Mouse (Mus musculus) thymus, adult 18-20 months (tissue): ENCODE measurements around the gene Ndst4.

Experiments
- DNase-seq, 2 experiments: peaks; one replicate each; pipeline ENCODE4 v3.0.0; 2022; ENCODE audit warnings: mixed read lengths in 2 of 2

The Ndst4 gene

GRCm38 (mm10) chr3:125734945-125735344 is 331.1 kb downstream of the Ndst4 start:
- DNase-seq, result no peak

- DNase-seq, result no peak
Measured at GRCm38 (mm10) chr3:125744468-125745141, 340.7 kb downstream of the Ndst4 start.

GRCm38 (mm10) chr3:125745142-125745496 is 341.2 kb downstream of the Ndst4 start:
- no peak for DNase-seq

- DNase-seq, result no peak
Measured at GRCm38 (mm10) chr3:125746367-125746766, 342.5 kb downstream of the Ndst4 start.

- no peak for DNase-seq
Measured at GRCm38 (mm10) chr3:125756911-125757310, 353.0 kb downstream of the Ndst4 start.

GRCm38 (mm10) chr3:125760711-125761110 is 356.8 kb downstream of the Ndst4 start:
- DNase-seq, result no peak
